Mouse (Mus musculus): ENCODE results near the gene Golga1.

GRCm38 (mm10) chr2:39004880-39005435, 60.4 kb downstream of the Golga1 start, which contains the start of gene Arpc5l:
- TF ChIP-seq CTCF (conservative IDR thresholded peaks at IDR 0.05; ENCODE audit: low read length) (no peak), NANOG (IDR thresholded peaks at IDR 0.05; ENCODE audit: borderline replicate concordance, low read length) (no peak), POU5F1 (IDR thresholded peaks at IDR 0.05; ENCODE audit: borderline replicate concordance, low read length) (no peak)
